Mouse (Mus musculus): ENCODE results near the gene Gm17349.

DNA sequence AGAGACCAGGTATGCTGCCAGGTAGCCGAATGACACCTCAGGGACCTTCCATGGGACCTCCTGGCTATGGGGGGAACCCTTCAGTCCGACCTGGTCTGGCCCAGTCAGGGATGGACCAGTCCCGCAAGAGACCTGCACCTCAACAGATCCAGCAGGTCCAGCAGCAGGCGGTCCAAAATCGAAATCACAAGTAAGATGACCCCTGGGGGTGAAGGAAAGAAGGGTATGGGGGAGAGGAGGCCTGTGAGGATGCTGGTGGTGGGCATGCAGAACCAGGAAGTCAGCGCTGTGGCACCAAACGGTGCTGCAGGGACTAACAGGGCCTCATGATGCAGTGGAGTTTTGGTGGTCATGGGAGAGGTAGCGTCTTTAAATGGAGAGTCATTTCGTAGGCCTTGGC lies 2.2 kb downstream of the Gm17349 start:
- TF ChIP-seq CTCF (IDR thresholded peaks at IDR 0.05; ENCODE audit: borderline replicate concordance, control insufficient read depth, extremely low read depth, insufficient read depth, low read length, poor library complexity) (no peak), POLR2A (IDR thresholded peaks at IDR 0.05; ENCODE audit: control insufficient read depth, extremely low read depth, insufficient read depth, low read length, poor library complexity) (no peak)
